Mouse (Mus musculus) thymus, adult 2 months (tissue): ENCODE data around the gene Stim1.

Experiments
- CTCF ChIP-seq: fragments of 200-500 bp; IDR thresholded peaks from 2 replicates; pipeline ENCODE4 v1.5.1; 2012; ENCODE audit warnings: mild to moderate bottlenecking, control low read depth, low read length, moderate library complexity, borderline replicate concordance; ENCODE audit not compliant: control insufficient read depth, poor library complexity, insufficient read depth; ENCODE audit errors: extremely low read depth
- POLR2A ChIP-seq: fragments of 200-500 bp; IDR thresholded peaks from 2 replicates; pipeline ENCODE4 v1.6.1; 2012; ENCODE audit warnings: mild to moderate bottlenecking, low read length, control low read depth, moderate library complexity; ENCODE audit not compliant: control insufficient read depth, poor library complexity, insufficient read depth; ENCODE audit errors: extremely low read depth

GRCm38 (mm10) chr7:102249896-102250630 is 17.5 kb upstream of the Stim1 start:
- TF ChIP-seq CTCF, result 0 out of 2 replicates have a peak, but pooled peaks have one; percentile 3
- peak; percentile 68 for TF ChIP-seq POLR2A
